Mouse (Mus musculus) cerebellum, adult 9-11 months (tissue): ENCODE data around the gene Ntm.

ENCODE experiments used
- DNase-seq: peaks from one replicate; pipeline ENCODE4 v3.0.0; 2022

Ntm gene

DNA sequence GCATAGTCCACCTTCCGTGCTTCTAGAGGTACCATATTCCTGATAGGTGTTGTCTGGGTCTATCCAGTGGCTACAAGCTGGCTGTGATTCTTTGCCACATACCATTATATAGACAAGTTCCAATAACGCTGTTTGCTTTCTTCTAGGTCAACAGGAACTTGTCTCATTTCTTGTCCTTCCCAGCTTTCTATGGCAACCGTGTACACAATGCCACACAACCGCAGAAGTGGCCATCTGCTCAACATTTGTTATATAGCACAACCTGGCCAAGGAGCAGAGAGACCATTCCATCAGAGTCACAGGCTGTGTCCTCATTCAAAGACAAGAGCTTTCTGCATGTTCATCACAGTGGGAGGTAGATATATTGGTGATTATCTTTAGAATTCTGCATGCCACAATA is 404.0 kb downstream of the Ntm start:
- peak; percentile 86 for DNase-seq

GRCm38 (mm10) chr9:29550582-29550981 is 412.4 kb downstream of the Ntm start:
- peak; percentile 98 for DNase-seq

DNA sequence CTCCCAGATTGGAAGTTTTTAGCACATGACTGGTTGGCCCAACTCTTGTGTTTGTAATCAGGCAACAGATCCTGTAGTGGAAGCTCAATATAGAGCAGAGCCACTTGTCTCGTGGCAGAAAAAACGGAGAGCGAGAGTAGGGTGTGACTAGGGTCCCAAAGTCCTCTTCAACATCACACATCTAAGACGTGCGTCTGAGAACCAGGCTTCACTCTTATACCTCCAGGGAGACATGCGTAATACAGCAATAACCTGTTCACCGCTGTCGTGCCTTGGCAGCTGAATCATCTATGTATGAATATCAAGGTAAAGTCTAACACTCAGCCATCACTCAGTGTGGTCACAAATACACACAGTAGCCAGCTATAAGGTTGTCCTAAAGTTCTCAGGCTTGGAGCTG is 412.8 kb downstream of the Ntm start:
- DNase-seq, result peak; percentile 70

DNA sequence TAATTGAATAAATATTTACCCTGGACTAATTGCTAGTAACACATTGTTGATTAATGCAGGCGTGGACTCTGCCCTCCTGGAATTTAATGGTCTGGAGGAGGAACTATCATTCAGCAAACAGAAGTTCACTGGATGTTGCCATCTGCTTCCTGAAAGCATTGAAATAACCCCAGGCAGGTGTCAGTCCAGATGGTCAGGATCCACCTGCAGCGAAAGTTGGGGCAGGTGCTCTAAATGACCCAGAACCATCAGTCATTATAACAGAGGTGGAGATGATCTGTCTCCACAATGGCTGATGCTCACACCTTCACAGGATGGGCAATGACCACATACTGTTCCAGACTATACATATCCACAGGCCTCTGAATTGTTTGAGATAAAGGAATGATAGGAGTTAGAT is 426.5 kb downstream of the Ntm start:
- peak; percentile 56 for DNase-seq

- DNase-seq, result peak; percentile 30
These were observed 428.2 kb downstream of the Ntm start for GRCm38 (mm10) chr9:29534773-29535172.

DNA sequence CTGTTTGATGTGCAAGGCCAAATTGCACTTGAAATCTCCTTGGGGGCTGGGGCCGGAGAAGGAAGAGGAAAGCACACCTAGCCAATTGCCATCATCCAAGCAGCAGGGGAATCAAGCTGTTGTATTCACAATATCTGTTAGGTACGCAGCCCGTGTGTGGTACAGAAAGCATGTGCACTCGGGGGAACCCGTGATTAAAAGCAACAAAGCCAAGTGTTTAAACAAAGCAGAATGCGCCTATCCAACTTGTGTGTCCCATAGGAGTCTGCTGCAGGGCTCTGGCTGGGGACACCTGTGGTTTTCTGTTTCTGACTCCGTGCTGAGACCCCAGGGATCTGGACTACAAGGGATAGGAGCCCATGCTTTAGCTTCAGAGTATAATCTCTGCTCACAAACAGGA is 428.6 kb downstream of the Ntm start:
- DNase-seq, result peak; percentile 53

GRCm38 (mm10) chr9:29533556-29533955 is 429.4 kb downstream of the Ntm start:
- DNase-seq, result peak; percentile 71

- DNase-seq, result no peak
These were observed 431.6 kb downstream of the Ntm start for GRCm38 (mm10) chr9:29531147-29531917.

GRCm38 (mm10) chr9:29524109-29524508 is 438.8 kb downstream of the Ntm start:
- DNase-seq, result peak; percentile 84

GRCm38 (mm10) chr9:29523221-29523620 is 439.7 kb downstream of the Ntm start:
- peak; percentile 90 for DNase-seq

DNA sequence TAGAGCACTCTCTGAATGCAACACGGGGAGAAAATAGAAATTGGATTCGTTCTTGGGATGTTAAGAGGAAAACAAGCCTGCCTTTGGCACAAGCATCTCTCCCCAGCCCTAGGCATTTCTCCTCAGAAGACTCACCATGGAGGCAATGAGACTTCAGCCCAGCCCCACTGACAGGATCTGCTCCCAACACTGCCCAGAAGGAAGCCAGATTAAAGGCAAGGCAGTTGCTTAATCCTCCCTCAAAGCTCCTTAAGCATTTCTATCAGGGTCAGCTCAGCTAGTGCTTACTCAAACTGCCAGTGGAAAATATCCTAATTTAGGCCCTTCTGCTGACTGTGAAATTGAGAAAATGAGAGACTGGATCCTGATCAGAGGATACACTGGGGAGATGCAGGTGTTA is 443.8 kb downstream of the Ntm start:
- DNase-seq, result no peak

DNA sequence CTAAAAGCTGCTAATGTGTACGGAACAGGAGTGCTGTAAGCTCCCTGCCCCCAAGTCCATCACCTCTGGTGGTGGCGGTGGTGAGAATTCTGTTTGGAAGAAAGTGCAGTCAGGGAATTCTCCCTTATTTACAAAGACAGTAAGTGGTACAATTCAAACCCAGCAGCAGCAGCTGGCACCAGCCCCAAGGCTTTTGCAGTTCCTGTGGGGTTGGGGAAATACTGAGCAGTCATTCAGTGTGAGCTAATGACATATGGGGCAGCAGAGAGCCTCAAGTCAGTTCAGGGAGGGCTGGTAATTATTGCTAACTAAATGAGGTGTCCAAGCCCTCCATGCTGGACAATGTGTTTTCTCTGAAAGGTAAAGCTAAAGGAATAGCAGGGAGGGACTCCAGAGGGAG is 446.3 kb downstream of the Ntm start:
- DNase-seq, result peak; percentile 57

DNA sequence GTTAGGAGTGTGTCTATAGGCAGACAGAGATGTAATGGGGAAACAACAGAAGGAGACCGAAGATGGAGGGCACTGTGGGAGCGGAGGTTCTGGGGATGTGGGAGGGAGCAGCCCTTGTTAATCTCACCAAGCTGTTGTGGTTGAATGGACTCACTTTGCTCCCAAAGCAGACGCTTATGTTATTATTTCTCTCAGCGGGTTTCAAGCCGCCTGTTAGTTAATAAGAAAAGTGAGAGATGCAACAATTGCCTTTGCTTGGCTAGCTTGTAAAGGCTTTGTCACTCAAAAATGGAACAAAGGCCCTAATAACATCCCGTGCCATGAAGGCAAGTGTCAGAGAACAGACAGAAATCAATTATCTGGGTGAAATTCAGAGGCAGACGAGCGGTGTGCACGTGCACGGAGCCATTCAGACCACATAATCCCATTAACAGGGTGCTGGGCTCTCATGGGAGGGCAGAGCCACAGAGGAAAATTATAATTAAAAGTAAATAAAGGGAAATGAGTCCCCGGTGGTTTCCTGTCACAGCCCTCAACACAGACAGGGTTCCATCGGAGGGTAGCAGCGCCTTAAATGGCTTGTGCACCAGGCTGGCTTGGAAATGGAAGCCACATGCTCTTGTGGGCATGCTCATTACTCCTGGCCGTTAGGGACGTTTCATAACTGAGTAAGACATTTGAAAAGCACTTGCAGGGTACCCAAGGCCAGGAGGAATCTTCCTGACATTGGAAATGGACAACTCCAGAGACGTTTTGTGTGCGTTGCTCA is 448.2 kb downstream of the Ntm start:
- DNase-seq, result no peak

- no peak for DNase-seq
These were observed 466.9 kb downstream of the Ntm start for GRCm38 (mm10) chr9:29496002-29496401.

DNA sequence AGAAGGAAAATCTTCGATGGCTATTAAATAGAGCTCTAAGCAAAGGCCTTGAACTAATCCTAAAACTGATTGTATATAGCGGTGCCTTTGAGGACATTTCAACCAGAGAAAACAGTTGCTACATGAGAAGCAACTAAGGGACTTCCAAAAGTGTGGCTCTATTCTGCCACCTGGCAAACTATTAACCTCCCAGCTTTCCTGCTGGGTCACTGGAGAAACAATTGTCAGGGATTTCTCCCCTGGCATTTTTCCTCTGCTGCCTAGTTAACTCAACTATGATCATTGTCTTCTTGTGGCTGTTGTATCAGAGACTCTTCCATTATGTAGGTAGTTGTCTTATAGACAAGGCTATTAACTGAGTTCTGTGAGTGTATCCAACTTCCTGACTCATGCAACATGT is 480.7 kb downstream of the Ntm start:
- DNase-seq, result peak; percentile 55

- no peak for DNase-seq
These were observed 483.9 kb downstream of the Ntm start for GRCm38 (mm10) chr9:29479051-29479450.

GRCm38 (mm10) chr9:29477219-29477618 is 485.7 kb downstream of the Ntm start:
- DNase-seq, result peak; percentile 45

- DNase-seq, result no peak
These were observed 489.5 kb downstream of the Ntm start for GRCm38 (mm10) chr9:29473418-29473817.

DNA sequence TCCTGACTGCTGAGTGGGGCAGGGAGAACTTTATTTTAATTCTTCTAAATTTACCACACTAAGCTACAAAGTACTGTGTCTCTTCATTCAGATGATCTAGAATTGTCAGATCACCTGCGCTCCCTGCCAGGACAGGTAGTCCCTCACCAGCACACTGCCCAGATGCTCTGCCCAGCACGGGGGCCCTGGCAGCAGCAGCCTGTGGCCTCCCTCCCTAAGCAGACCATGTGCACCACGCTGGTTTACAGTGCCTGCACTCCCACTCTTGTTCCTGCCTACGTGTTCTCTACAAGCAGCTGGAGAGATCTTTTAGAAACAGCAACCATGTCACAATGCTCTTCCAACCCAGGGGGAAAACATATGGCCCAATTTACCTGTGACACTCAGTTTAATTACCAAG is 490.7 kb downstream of the Ntm start:
- DNase-seq, result peak; percentile 45

GRCm38 (mm10) chr9:29464756-29465155 is 498.2 kb downstream of the Ntm start:
- DNase-seq, result no peak

- no peak for DNase-seq
These were observed 499.9 kb downstream of the Ntm start for GRCm38 (mm10) chr9:29462970-29463593.

DNA sequence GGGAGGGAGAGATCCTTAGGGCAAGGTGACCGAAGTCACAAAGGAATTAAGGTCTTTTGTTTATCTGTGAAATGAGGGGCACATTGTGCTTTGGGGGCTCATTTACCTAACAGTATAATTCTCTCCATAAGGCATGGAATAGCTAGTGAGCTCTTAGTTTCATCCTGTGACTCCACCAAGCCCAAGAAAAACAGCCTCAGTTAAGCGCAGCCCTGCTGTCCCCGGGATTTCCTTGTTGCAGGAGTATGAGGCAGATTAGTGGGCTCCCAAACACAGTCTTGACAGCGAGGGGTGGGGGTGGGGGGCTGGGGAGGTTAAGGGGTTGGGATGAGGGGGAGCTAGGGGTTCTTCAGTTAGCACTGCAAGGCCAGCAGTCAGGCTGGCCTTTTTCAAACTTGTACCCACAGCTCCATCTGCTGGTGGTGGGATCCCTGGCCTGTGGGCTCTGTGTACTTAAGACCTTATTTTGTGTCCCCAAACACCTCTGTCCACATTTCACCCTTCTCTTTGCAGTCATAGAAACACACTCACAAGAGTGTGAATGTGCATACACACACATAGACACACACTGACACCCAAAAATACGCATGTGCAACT is 504.9 kb downstream of the Ntm start:
- peak; percentile 81 for DNase-seq

DNA sequence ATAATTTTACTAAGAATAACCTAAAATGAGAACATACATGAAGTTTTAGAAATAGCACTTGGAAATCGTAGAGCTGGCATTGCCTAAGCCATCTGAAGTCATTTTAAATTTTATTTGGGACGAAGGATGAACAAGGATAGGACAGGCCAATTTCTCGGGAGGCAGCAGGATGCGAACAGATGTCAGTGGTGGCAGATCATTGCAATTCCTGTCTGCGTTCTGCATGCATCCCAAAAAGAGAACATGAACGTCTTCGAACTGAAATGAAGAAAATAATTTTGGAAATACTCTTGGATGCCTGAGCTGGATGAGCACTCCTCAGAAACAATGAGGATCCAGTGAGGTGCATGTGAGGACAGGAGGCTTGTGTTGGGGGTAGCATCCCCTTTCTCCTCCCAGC is 506.9 kb downstream of the Ntm start:
- DNase-seq, result no peak
